Mouse (Mus musculus) retina, embryonic 14.5 days (tissue): ENCODE data around the gene Fas.

ENCODE experiments used
- DNase-seq: peaks from one replicate; pipeline ENCODE4 v3.0.0-alpha.2; 2015; ENCODE audit warnings: low spot score

The Fas gene

GRCm38 (mm10) chr19:34289948-34290789 lies at the start of gene Fas:
Gene Fas (plus strand): TSS chr19:34290666.
- peak; percentile 67 for DNase-seq

DNA sequence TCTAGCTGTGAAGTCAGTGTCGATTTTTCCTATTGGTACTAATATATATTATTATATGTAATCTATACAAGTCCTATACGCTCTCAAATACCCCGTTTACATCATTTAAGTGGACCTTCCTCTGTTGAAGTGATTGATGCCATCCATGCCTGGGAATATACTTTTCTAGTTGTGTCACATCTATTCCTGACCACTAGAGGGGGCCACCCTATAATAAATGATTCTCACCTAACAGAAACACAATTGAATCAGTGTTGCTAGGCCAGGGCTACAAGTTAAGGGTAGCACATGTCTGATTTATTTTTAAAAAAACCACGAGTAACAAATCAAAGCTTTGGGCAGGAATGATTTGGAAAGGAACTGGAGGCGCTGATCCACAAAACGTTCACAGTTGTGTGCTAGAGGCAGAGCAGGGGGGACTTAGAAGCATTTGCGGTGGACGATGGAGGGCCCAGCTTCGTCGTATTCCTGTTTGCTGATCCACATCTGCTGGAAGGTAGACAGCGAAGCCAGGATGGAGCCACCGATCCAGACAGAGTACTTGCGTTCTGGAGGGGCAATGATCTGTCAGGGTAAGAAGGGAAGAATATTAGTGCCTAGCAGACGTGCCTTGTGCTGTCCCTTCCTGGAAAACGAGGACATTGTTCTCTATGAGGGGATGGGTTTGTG lies 49.1 kb upstream of the Fas start:
- peak; percentile 66 for DNase-seq

DNA sequence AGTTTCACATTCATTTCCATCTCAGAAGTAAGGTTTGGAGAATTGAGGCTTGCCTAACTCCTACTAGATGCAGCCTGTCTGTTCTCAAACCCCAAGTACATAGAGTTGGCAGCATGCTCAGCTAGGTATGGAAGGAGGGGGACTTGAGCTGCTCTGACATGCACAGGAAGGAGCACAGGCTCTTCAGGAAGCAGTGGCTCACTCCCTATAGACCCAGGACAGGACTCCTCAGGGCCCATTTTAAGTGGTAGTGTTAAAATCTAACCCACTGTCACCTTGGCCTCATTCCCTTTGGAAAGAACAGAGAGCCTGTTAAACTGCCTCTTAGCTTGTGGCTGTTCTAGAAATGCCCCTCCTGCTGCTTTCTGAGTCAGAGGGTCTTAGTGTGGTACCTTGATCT lies 47.5 kb upstream of the Fas start:
- no peak for DNase-seq

DNA sequence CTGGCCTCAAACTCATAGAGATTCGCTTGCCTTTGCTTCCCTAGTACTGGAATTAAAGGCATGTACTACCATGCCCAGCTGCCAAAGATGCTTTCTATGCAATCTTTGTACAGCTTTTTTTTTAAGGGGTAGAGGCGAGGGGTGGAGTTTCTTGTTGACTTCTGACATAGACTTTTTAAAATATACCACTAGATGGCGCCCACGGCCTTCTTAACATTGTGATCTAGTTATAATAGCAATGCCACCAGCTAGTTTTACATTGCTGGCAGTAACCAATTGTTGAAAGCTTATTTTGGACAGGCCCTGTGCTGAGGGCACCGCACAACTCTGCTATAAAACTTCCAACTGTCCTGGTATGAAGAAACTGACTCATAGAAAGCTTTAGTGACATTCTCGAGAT lies 46.4 kb upstream of the Fas start:
- DNase-seq: peak; percentile 93

GRCm38 (mm10) chr19:34248558-34248957 lies 41.9 kb upstream of the Fas start:
- DNase-seq: no peak

- DNase-seq: no peak
Measured at GRCm38 (mm10) chr19:34250621-34251020, 39.8 kb upstream of the Fas start.

DNA sequence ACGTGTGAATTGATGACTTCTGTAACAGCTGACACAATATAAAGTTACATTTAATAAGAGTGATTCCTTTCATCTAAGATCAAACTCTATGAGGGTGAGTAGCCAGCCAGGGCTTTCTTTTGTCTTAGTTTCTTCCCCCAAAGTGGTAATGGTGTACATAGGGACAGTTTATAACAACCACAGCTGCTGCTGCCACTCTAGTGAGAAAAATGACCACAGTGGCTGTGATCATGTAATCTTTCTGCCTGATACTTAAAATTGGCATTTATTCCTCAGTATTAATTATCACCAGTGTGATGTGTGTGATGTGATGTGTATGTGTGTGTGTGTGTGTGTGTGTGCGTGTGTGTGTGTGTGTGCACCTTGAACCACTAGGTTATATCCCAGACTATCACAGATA lies 38.6 kb upstream of the Fas start:
- DNase-seq: no peak

DNA sequence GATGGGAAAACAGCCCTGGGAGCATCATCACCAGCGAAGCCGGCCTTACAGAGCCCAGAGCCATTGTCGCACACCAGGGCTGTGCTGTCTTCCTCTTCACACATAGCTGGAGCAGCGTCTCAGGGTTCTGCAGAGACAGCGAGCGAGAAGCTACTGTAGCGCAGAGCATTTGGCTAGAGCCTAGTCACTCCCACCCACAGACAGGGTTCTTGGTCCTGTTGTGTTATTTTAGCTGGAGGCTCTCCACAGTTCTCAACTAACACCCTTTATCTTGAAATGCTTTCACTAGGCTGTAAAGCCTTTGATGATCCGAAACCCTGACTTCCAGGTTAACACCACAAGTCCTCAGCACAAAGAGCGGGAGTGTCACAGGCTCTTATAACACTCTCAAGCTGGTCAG lies 38.0 kb upstream of the Fas start:
- no peak for DNase-seq

DNA sequence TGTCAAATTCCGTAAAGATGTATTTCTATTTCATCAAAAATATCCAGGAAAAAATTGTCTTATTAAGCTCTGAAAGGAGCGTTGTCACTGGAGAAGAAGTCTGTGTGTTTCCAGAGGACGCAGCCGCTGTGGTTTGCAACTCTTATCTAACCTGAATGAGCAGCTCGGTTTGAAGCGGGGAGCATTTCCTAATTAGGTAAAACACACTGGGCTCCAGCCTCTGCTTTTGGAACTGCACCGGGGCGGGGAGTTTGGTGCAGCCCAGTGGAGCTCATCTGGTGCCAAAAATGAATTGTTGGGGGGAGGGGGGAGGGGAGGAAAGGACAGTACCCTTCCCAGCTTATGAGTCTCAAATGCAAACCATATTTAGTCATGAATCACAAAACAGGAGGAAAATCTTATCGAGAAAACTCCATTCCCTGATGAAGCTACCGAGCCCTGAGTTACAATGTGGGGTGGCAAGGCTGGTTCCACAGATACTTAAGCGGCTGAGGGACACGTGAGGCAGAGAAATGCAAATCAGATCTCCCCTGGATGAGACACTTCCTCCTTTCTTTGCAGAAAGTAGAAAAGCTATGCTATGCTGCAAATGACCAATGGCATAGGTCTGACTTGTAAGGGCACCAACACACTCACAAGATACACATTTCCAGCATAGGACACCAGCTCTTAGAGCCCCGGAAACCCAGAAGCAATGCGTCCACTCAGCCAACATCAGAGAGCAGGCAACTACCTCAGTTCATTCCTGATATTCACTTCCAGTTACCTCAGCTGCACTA lies 36.2 kb upstream of the Fas start:
- no peak for DNase-seq

- no peak for DNase-seq
Measured at GRCm38 (mm10) chr19:34254880-34255681, 35.4 kb upstream of the Fas start, which contains the start of gene Acta2. Gene Acta2 (minus strand): TSS chr19:34255590.

GRCm38 (mm10) chr19:34256149-34256548 lies 34.3 kb upstream of the Fas start:
- no peak for DNase-seq

DNA sequence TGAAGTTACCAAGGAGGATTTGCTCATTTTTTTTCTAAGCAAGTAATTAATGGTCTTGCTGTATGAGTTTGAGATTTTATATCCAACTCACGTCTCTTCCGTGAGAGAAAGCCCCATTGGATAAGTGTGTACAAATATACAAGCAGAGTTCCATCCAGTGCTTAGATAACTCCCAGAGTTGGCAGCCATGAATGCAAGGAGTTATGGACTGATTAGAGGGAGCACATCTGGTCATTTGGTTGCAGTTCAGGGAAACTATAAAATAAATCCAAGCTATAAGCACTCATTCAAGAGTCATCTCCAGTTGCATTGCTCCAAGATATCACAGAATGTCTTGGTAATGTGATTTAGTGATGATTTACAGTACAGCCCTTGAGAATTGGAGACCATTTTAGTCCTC lies 33.5 kb upstream of the Fas start:
- DNase-seq: no peak

DNA sequence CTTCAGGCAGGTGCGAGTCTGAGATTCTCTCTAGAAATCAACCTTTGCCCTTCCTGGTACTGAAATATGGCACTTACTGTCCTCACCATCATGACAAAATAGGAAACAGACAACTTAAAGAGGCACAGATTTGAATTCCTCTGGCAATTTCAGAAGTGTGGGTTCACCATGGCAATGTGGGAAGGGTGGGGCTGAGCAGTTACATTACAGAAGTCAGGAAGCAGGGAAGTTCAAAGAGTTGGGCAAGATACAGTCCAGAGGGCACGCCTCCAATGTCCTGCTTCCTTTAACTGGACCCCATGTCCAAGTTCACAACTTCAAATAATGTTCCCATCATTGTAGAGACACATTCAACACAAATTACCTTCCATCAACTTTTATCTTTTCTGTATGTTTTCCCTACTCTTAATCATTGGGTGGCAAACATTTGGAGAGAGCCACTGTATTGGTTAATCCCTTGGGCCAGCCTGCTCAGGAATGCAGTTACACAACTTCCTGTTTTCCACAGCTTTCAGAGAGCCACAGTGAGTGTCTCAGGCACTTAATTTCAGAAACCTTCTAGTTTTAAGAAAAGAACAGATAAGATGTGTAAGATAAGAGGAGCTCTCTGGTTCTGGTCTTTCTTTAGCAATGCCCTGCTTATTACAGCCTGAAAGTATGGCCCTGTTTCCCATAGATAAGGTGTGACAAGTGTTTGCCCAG lies 28.0 kb upstream of the Fas start:
- no peak for DNase-seq

- DNase-seq: no peak
Measured at GRCm38 (mm10) chr19:34265604-34266193, 24.8 kb upstream of the Fas start.

DNA sequence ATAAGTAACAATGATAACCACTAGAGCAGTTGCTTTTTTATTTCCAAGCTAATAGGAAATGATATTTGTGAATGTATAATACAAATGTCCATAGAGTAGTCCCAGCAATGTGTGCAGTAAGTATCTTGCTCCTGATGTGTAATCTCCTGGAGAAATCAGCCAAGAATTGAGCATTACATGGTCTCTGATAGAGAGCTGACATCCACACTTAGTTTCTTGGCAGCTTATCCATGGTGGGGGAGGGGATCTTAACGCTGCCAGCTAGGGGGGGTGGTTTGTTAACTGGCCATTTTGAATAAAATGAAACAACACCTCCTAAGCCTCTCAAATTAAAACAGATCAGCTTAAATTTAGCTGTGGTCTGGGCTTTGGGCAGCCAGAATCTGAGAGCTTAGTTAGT lies 21.5 kb upstream of the Fas start:
- DNase-seq: no peak

DNA sequence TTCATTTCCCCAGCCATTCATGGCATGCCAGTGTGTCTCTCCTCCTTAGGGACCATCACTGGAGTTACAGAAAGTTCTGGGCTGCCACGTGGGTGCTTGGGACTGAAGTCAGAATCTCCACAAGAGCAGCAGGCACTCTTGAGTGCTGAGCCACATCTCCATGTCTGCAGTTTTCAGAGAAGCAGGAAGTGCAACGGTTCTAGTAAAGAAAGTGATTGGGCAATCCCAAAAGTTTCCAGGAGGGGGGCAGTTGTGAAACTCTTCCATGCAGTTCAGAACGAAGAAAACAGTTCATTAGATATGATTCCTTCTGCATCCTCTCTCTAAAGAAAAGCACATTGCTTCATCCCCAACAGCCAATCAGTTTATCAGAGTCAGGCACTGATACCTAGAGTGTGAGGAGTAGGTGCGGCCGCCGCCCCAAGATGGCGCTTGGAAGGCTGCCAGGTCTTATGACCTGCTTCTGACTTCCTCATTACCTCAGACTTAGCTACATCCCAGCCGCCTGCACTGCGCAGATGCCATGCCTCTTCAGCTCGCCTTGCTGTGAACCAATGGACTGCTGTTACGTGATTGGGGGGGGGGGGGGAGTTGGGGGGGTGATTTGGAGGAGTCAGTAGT lies 20.2 kb upstream of the Fas start:
- no peak for DNase-seq

- DNase-seq: no peak
Measured at GRCm38 (mm10) chr19:34270824-34271464, 19.5 kb upstream of the Fas start.

- no peak for DNase-seq
Measured at GRCm38 (mm10) chr19:34273073-34273472, 17.4 kb upstream of the Fas start.

DNA sequence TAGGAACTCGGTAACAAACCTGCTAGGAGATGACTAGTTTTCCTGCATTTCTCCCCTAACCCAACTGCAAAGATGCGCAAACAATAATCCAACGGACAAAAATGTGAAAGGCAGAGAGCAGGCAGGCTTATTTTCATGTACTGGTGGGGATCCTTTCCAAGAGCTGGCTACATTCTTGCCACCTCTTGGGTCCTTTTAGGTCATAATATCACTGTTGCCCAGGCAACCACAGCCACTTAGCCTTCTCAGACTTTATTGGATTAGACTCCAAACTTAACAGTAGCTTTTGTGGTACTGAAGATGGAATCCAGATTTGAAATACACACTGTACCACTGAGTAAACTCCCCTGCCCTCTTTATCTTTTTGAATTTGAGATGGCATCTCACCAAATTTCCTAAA lies 12.4 kb upstream of the Fas start:
- DNase-seq: no peak

GRCm38 (mm10) chr19:34283614-34284013 lies 6.9 kb upstream of the Fas start:
- no peak for DNase-seq
